Mouse (Mus musculus): ENCODE measurements at regions not wholly inside any gene's neighbourhood (a gene's known extent, or its start where the extent isn't known, plus 50 kb on each side); places are given as distances from the start of the nearest gene placed in this dataset.

DNA sequence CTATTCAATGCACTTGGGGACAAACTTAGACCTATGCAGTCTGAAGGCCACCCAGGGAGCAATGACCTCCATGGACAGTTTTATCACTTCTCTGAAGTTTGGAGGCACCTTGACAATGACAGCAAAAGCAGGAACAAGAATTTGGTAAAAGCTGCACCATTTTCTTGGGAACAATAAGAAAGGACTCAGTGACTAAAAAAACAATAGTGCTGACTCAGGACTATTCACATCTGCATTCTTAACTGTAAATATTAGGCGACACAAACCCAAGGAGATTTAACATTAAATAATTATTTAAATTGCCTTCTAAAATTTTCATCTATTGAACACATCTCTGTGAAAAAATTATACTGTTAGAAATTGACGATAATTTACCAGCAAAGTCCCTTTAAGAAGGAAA lies 356.2 kb downstream of the Nup35 start:
- DNase-seq (ENCODE audit: low spot score in 2 of 2): no peak

DNA sequence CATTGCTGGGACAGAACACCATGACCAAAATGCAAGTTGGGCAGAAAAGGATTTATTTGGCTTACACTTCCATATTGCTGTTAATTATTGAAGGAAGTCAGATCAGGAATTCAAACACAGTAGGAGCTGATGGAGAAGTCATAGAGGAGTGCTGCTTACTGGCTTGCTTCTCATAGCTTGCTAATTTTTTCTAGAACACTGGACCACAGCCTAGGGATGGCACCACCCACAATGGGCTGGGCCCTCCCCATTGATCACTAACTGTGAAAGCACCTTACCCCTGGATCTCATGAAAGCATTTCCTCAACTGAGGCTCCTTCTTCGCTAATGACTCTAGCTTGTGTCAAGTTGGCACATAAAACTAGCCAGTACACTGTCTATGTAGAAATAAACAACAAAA lies 381.3 kb downstream of the Nup35 start:
- DNase-seq (ENCODE audit: low spot score in 2 of 2): no peak

DNA sequence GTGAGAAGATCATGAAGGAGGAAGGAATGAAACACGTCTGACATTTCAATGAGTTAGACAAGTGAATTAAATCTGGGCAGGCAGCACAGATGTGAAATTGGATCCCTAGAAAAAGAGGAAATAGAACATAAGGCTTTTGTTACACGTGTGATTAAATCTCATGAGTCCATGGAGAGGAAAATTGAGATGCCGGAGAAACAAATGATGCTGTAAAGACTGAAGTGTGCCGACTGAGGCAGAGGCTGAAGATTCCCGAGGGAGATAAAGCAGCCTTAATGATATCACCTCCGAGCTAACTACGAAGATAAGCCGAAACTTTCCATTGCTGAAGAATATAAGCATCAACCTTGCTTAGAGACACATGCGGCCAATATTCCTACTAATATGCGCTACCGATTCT lies 390.0 kb downstream of the Nup35 start:
- no peak for DNase-seq (ENCODE audit: low spot score in 2 of 2)

DNA sequence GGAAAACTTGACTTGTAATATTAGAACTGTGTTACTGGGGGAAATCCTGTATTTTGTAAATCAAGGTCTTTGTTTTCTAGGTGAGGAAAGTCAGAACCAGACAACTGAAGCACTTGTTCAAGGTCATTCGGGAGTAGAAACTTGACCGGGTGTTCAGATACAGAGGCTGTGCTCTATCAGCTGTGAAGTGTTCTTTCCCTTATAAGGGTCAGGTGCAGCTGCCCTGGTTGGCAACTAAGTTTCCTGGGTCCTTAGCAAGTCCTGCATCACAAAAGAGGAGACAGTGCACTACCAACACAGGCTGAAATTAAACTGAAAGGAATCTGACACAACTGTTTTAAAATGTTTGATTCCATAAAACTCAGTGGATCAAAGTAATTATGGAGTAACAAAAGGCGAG lies 406.6 kb downstream of the Nup35 start:
- no peak for DNase-seq (ENCODE audit: low spot score in 2 of 2)

Data from left cerebral cortex, adult 9 months (tissue).